Mouse (Mus musculus): ENCODE measurements at regions not wholly inside any gene's neighbourhood (a gene's known extent, or its start where the extent isn't known, plus 50 kb on each side); places are given as distances from the start of the nearest gene placed in this dataset.

DNA sequence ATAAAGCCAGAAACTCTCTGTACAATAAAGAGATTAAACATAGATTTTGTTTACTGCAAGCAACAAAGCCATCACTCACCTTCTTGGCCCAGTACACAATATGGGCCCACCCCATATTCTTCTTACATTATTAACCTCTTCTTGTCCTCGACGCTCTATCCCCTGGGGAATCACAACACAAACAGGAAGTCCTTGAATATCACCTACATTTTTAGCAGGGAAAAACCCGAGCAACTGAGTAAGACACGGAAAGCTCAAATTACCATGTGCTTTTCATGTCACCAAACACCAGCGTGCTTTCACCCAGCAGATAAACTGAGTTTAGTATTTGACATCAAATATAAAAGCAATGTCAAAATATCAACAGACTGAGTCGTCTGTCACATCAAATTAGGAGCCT, 179.7 kb downstream of the Parm1 start:
- no peak for DNase-seq (ENCODE audit: low read depth, low spot score)

DNA sequence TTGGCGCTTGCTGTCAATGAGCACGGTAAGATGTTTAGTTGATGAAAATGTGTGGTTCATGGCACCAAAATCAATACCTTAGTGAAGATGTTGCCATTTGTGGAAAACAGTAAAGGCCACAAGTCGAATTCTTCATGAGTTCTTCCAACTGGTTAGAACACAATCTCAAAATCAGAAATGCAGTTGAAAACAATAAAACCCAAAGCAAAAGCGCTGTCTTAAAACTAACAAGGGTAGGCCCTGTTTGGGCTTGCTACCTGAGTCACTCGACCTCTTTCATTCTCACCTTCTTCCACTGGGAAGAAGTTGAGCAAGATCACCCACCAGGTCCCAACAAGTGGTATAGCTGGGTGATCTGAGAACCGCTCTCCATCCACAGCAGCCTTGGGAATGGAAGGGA, 179.1 kb downstream of the Parm1 start:
- no peak for DNase-seq (ENCODE audit: low read depth, low spot score)

DNA sequence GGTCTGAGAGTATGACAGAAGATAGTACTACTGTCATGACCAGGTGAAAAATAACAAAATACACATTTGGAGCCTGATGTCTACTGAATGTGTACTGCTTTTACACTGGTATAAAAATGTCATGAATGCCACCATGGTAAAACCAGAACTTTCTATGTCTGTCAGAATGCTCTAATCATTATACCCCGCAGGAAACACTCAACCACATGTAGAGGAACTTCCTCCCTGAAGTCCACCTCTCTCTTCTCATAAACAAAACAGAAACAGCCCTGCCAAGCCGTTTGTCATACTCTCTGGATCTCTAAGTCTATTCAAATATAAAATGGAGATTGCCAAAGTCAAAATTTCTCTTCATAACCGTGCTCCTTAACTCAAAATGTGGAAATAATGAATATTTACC, 178.2 kb downstream of the Parm1 start:
- DNase-seq (ENCODE audit: low read depth, low spot score): no peak

DNA sequence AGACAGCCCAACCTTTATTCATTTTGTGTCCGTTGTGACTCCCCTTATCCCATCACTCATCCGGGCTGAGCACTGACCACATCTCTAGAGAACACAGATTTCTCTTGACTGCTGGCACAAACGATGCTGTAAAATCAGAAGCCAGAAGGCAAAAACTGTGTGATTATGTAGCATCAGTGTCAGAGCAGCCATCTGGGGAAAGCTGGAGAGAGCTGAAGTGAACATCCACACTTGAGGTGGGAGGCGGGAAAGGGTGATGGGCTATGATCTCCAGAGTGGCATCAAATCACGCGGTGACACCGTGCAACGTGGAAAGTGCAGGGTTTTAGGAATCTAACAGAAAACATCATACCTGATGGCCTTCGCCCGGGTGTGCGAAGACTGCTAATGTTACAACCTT, 175.9 kb downstream of the Parm1 start:
- DNase-seq (ENCODE audit: low read depth, low spot score): no peak

DNA sequence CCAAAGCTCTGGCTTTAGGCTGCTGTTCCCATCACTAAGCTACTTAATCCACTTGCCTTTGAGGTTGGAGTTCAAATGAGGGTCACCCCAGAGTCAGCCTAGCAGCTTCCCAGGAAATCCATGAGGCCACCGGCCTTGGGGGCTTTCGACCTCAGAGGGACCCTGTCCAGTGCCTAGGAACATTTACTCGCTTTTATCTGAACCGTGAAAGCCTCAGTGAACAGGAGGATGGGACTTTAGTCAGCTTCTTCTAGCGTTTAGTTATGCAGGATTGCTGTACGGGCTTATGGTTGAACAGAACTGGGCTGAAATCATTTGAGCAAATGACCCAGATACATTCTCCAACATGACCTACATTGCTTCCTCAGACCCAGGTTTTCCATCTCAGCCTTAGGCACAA, 174.9 kb downstream of the Parm1 start:
- DNase-seq (ENCODE audit: low read depth, low spot score): no peak

DNA sequence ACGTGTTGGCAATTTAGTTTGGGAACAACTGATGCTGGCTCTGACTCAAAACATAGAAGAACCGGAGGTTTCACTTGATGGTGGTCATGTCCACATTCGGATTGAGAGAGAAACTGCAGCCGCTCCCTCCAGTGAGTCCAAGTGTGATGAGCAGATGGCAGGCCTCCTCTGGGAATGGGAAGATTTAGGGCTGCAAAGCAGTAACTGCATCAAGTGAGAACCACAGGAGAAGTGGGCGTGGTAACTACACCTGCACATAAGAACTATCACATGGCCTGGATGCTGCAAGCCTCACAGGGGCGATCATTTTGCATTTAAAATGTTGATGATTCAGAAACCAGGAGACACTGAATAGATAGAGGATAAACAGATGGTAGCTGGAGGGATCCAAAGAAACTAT, 161.3 kb downstream of the Parm1 start:
- DNase-seq (ENCODE audit: low read depth, low spot score): no peak
